Mouse (Mus musculus) olfactory bulb, adult 2 months (tissue): ENCODE measurements around the gene Olfr763.

Source experiments
- CTCF ChIP-seq: fragments of 200-500 bp; IDR thresholded peaks from 2 replicates; pipeline ENCODE4 v1.5.1; 2012; ENCODE audit warnings: low read depth, mild to moderate bottlenecking, low read length, moderate library complexity; ENCODE audit not compliant: insufficient read depth
- POLR2A ChIP-seq: fragments of 200-500 bp; IDR thresholded peaks from 2 replicates; pipeline ENCODE4 v1.6.1; 2012; ENCODE audit warnings: mild to moderate bottlenecking, low read depth, low read length, moderate library complexity; ENCODE audit not compliant: insufficient read depth

- no peak for TF ChIP-seq POLR2A
- no peak for TF ChIP-seq CTCF
These were observed 12.7 kb downstream of the Olfr763 start for GRCm38 (mm10) chr10:129023319-129023718.
